Mouse (Mus musculus): Measurements from ENCODE around the gene Lhx6.

DNA sequence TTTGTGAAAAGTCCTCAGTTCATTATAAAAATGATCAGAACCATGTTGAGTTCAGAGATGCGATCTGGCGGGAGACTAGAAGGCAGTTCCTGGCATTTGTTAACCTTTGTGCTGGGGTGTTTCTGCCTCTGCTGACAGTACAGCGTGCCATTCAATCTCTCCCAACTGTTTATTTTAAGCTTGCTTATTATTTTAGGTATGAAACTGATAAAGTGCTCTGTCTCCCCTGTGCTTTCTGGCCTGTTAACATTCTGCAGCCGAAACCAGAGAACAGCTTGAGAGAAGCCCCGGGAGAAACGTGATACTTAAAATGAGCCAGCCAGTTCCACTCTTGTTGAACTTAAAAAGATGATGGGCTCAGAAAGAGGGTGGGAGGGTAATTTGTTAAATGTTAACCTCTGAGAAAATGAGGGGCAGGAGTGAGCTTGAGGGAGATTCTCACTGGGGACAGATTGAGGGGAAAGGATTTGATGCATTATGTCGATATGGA, 43.7 kb upstream of the Lhx6 start:
- no peak for TF ChIP-seq CTCF (conservative IDR thresholded peaks at IDR 0.05; ENCODE audit: low read length)
- no peak for TF ChIP-seq POU5F1 (IDR thresholded peaks at IDR 0.05; ENCODE audit: borderline replicate concordance, low read length)
- no peak for TF ChIP-seq NANOG (IDR thresholded peaks at IDR 0.05; ENCODE audit: borderline replicate concordance, low read length)

All from E14TG2a.4 (cell line).